ENCODE assay signal across 12 mouse cellular contexts in genomic region chr12:7328620-7329019, GRCm38 (mm10).
DNase-seq lines count a peak whose midpoint lies in the region; ATAC-seq and TF ChIP-seq lines count a peak whose summit lies in the region.
"Had no signal": no experiment of that assay in that cellular context is flagged by ENCODE, and none has a peak within 500 bp of the region (broad histone marks: within the 10 kb centered on the region; RNA-seq: fewer than 3 reads in every experiment).

No protein-coding gene starts in this region.

- no peak overlapping the region for H3K4me2 ChIP-seq in hindbrain, postnatal 0 days (ENCODE audit: low read depth, low read length)
- H3K4me2 ChIP-seq in hindbrain, embryonic 13.5 days, result no peak overlapping the region
- H3K4me2 ChIP-seq: midbrain, embryonic 11.5 days had no signal

- H3K27ac ChIP-seq in hindbrain, postnatal 0 days, result no peak overlapping the region
- no peak overlapping the region for H3K27ac ChIP-seq in hindbrain, embryonic 13.5 days

- no peaks in the 10 kb centered on the region for H3K4me1 ChIP-seq in hindbrain, postnatal 0 days (ENCODE audit: insufficient read depth, low read length)
- H3K4me1 ChIP-seq in hindbrain, embryonic 13.5 days (replicated peaks), result no peaks in the 10 kb centered on the region

- no peak for TF ChIP-seq CTCF in hindbrain, postnatal 0 days (IDR thresholded peaks at IDR 0.05; ENCODE audit: low read depth)

- no peaks in the 10 kb centered on the region for H3K36me3 ChIP-seq in hindbrain, postnatal 0 days (ENCODE audit: insufficient read depth, low read length)
- H3K36me3 ChIP-seq in hindbrain, embryonic 13.5 days, result no peaks in the 10 kb centered on the region

- no peaks in the 10 kb centered on the region for H3K27me3 ChIP-seq in hindbrain, postnatal 0 days (ENCODE audit: insufficient read depth, low read length)
- H3K27me3 ChIP-seq in hindbrain, embryonic 13.5 days, result no peaks in the 10 kb centered on the region

- peak; percentile 63 for DNase-seq in hindbrain, postnatal 0 days (ENCODE audit: low spot score)
- peak; percentile 12 to 48 for DNase-seq in frontal cortex, postnatal 10 days (ENCODE audit: low spot score in 2 of 2)
- peak; percentile 30 for DNase-seq in layer of hippocampus, adult 9-11 months
- peak; percentile 87 to 89 for DNase-seq in right cerebral cortex, postnatal 10 days (ENCODE audit: low spot score in 2 of 2)
- DNase-seq in ovary, postnatal 36 days (ENCODE audit: low spot score), result no peak
- DNase-seq: lung, adult 2 months; thymus, adult 18-20 months had no signal

- H3K4me3 ChIP-seq in hindbrain, postnatal 0 days (ENCODE audit: low read length), result no peak overlapping the region
- H3K4me3 ChIP-seq in hindbrain, embryonic 13.5 days, result no peak overlapping the region
- H3K4me3 ChIP-seq: erythroblast, embryonic 14.5 days had no signal

- no peaks in the 10 kb centered on the region for H3K9me3 ChIP-seq in hindbrain, postnatal 0 days (ENCODE audit: low read length)
- H3K9me3 ChIP-seq in hindbrain, embryonic 13.5 days, result no peaks in the 10 kb centered on the region

- ATAC-seq in hindbrain, postnatal 0 days, result no peak
- ATAC-seq in hindbrain, embryonic 13.5 days (ENCODE audit: low FRiP score), result no peak
- no peak for ATAC-seq in megakaryocyte, adult 5-6 weeks (ENCODE audit: poor library complexity, severe bottlenecking)
- ATAC-seq: inflammation-experienced regulatory T-cells, adult 6 months had no signal

- no peak overlapping the region for H3K9ac ChIP-seq in hindbrain, postnatal 0 days (replicated peaks; ENCODE audit: low read length)
- no peak overlapping the region for H3K9ac ChIP-seq in hindbrain, embryonic 13.5 days
